Mouse (Mus musculus) inflammation-experienced regulatory T-cells, adult 6 months (primary cell): ENCODE measurements around the gene Akap13. TPM values are rescaled to one million over a fixed set of nuclear protein-coding genes. Genes with fewer than 3 reads are reported as not detected.

ENCODE experiments used
- ATAC-seq: one replicate; pipeline ENCODE4 v1.8.0; 2017
- polyA plus RNA-seq, 3 experiments: library from polyadenylated mRNA; unstranded; fragments of 100-300 nt; shearing (Covaris generic); gene quantifications; one replicate each; pipeline ENCODE4 v1.2.1; 2017

Akap13 gene
- polyA plus RNA-seq, 3 experiments from 2014 or later: 228 to 429 (median 340) TPM

DNA sequence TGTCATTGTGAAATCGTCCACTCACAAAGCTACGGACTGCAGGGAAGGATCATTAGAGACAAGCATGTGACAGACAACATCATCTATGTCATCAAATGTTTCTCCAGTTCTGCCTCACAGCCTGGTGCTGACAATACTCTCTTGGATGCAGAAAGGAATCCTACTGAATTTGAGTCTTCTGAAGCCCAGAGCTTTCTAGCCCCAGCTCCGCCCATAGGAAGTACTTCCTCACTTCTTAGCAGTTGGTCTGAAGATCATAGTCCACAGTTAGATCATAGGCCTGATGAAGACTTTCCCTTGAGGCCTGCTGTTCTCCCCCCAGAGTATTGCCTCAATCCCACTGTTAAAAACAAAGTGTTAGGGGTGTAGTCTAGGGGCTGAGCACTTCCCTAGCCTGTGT lies 345.7 kb downstream of the Akap13 start:
- ATAC-seq: peak; percentile 38

DNA sequence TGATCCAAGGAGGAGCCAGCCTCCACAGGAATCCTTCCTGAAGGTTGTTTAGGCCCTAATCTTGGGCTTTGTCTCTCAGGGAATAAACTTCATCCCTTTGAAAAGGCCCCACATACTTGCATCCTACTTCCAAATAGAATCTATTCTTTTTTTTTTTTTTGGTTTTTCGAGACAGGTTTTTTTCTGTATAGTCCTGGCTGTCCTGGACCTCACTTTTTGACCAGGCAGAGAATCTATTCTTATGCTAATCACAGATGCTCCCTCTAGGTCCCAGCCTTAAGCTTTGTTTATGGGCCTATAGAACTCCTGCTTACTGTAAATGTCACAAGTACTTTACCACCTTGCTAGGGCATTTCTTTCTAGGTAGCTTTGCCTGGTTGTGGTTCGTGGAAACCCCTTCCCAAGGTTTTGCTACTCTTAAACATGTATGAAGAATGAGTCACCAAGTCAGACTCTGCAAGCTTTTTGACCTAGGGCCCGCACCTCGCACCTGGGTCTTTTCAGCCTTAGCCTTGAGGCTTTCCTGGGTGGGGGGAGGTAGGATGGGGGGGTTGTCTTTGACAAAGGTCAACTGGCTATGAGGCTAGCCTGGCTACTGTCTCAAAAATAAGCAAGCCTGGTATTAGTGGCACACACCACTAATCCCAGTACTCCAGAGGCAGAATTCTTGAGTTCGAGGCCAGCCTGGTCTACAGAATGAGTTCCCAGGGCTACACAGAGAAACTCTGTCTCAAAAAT lies 346.5 kb downstream of the Akap13 start:
- ATAC-seq: no peak

DNA sequence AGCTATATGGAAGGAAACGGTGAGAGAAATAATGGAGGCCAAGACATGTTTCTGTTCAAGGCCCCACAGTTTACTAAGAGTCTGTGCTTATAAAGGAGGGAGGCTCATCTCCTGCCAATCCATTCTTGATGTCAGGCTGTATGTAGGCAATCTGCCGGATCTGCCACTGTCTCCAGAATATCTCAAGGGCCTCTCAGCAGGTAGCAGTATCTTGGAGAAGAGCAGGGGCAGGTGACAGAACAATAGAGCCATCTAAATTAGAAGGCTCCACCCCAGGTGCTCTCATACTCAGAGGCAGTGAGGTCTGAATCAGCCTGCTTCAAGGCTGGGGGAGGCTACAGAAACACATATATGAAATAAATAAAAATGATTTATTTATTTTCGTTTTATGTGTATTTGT lies 347.6 kb downstream of the Akap13 start:
- ATAC-seq: no peak

Other genes with a start within 250 kb of the Akap13 start
- not detected for gene Sv2b, start 146.3 kb upstream of the Akap13 start, polyA plus RNA-seq